Mouse (Mus musculus) neural tube, embryonic 14.5 days (tissue): ENCODE data around the gene Agpat1. TPM values are rescaled to one million over a fixed set of nuclear protein-coding genes. Genes with fewer than 3 reads are reported as not detected.
A peak's percentile ranks its signal among the peaks of the same experiment; 100 is the strongest.

ENCODE experiments used
- ATAC-seq: fragments of 200-750 bp; cut with Nextera tagmentation; 2 replicates; pipeline ENCODE4 v1.8.0; 2017; ENCODE audit warnings: low read depth, mild to moderate bottlenecking, moderate TSS enrichment, moderate library complexity
- H3K27ac ChIP-seq: fragments of 300-500 bp; sonication (generic); 2 replicates; pipeline ENCODE4 v1.5.1; 2014; ENCODE audit warnings: low read depth, mild to moderate bottlenecking, control low read depth, low read length, moderate library complexity, mixed read lengths
- H3K27me3 ChIP-seq: fragments of 300-500 bp; sonication (generic); 2 replicates; pipeline ENCODE4 v1.6.1; 2014; ENCODE audit warnings: low read length; ENCODE audit not compliant: control insufficient read depth, insufficient read depth
- H3K36me3 ChIP-seq: fragments of 300-500 bp; sonication (generic); 2 replicates; pipeline ENCODE4 v1.6.1; 2014; ENCODE audit warnings: low read length, mixed read lengths; ENCODE audit not compliant: control insufficient read depth, insufficient read depth
- H3K4me1 ChIP-seq: fragments of 300-500 bp; sonication (generic); 2 replicates; pipeline ENCODE4 v1.6.1; 2014; ENCODE audit warnings: low read length; ENCODE audit not compliant: control insufficient read depth, insufficient read depth
- H3K4me2 ChIP-seq: fragments of 300-500 bp; sonication (generic); 2 replicates; pipeline ENCODE4 v1.6.1; 2014; ENCODE audit warnings: mild to moderate bottlenecking, low read depth, low read length, control low read depth
- H3K4me3 ChIP-seq: fragments of 300-500 bp; sonication (generic); 2 replicates; pipeline ENCODE4 v1.5.1; 2014; ENCODE audit warnings: low read depth, low read length, control low read depth, mixed read lengths
- H3K9ac ChIP-seq: fragments of 300-500 bp; sonication (generic); replicated peaks from 2 replicates; pipeline ENCODE4 v1.6.1; 2014; ENCODE audit warnings: low read depth, mild to moderate bottlenecking, control low read depth, low read length, mixed read lengths
- H3K9me3 ChIP-seq: fragments of 300-500 bp; sonication (generic); 2 replicates; pipeline ENCODE4 v1.6.1; 2016; ENCODE audit warnings: low read length; ENCODE audit not compliant: control insufficient read depth
- WGBS: fragments of 180-500 bp; shearing (Covaris S2); extraction: QIAGEN DNeasy Blood & Tissue Kit; methylation state at CpG from one replicate; pipeline ENCODE4 v1.1.7; 2014; 5-methylcytosine and 5-hydroxymethylcytosine counted together
- polyA plus RNA-seq: library from polyadenylated mRNA; unstranded; fragments of >200 nt; fragmentation: Nextera tagmentation; extraction: Ambion mirVana; gene quantifications from 2 replicates; pipeline ENCODE4 v1.2.1, GENCODE M21; 2014

The Agpat1 gene
- polyA plus RNA-seq, 1 experiment from 2014 or later: 108 TPM

GRCm38 (mm10) chr17:34630761-34631301, 26.8 kb downstream of the Agpat1 start:
- Histone ChIP-seq H3K4me3 (peak overlapping the region; percentile 65), H3K9ac (peak overlapping the region; percentile 50), H3K27ac (no peak overlapping the region), H3K4me2 (peak overlapping the region; percentile 86), H3K4me1 (peaks cover 41% of the 10 kb centered on the region), H3K27me3 (peaks cover 8% of the 10 kb centered on the region), H3K9me3 (no peaks in the 10 kb centered on the region), H3K36me3 (no peaks in the 10 kb centered on the region)
- 4% methylated on average over 34 of the region's 48 CpGs for WGBS
- no peak for ATAC-seq

- Histone ChIP-seq H3K9ac (peak overlapping the region; percentile 35), H3K4me3 (peak overlapping the region; percentile 65), H3K4me1 (peaks cover 35% of the 10 kb centered on the region), H3K4me2 (peak overlapping the region; percentile 86), H3K9me3 (no peaks in the 10 kb centered on the region), H3K27me3 (peaks cover 8% of the 10 kb centered on the region), H3K27ac (no peak overlapping the region), H3K36me3 (no peaks in the 10 kb centered on the region)
- no peak for ATAC-seq
- whole genome bisulfite sequencing: 3% methylated on average over 12 of the region's 12 CpGs
These were observed 27.6 kb downstream of the Agpat1 start for GRCm38 (mm10) chr17:34631647-34632046.

- peak overlapping the region; percentile 65 for H3K4me3 ChIP-seq
- H3K4me2 ChIP-seq: peak overlapping the region; percentile 86
- peaks cover 35% of the 10 kb centered on the region for H3K4me1 ChIP-seq
- no peak overlapping the region for H3K27ac ChIP-seq
- H3K9ac ChIP-seq: peak overlapping the region; percentile 35
- 2% methylated on average over 24 of the region's 26 CpGs for WGBS
- H3K36me3 ChIP-seq: no peaks in the 10 kb centered on the region
- H3K27me3 ChIP-seq: peaks cover 8% of the 10 kb centered on the region
- H3K9me3 ChIP-seq: no peaks in the 10 kb centered on the region
- ATAC-seq: no peak
These were observed 28.2 kb downstream of the Agpat1 start for GRCm38 (mm10) chr17:34632261-34632691.

GRCm38 (mm10) chr17:34635671-34636070, 31.6 kb downstream of the Agpat1 start:
- Histone ChIP-seq H3K9ac (no peak overlapping the region), H3K4me3 (no peak overlapping the region), H3K27ac (no peak overlapping the region), H3K9me3 (no peaks in the 10 kb centered on the region), H3K27me3 (peaks cover 3% of the 10 kb centered on the region), H3K4me1 (peaks cover 11% of the 10 kb centered on the region), H3K36me3 (no peaks in the 10 kb centered on the region), H3K4me2 (no peak overlapping the region)
- no peak for ATAC-seq
- WGBS: 71% methylated on average over 2 of the region's 2 CpGs

- no peaks in the 10 kb centered on the region for H3K9me3 ChIP-seq
- H3K36me3 ChIP-seq: no peaks in the 10 kb centered on the region
- 65% methylated on average over 3 of the region's 3 CpGs for WGBS
- H3K27me3 ChIP-seq: no peaks in the 10 kb centered on the region
- H3K4me3 ChIP-seq: no peak overlapping the region
- no peaks in the 10 kb centered on the region for H3K4me1 ChIP-seq
- ATAC-seq: no peak
- no peak overlapping the region for H3K27ac ChIP-seq
- no peak overlapping the region for H3K9ac ChIP-seq
- H3K4me2 ChIP-seq: no peak overlapping the region
These were observed 33.4 kb downstream of the Agpat1 start for GRCm38 (mm10) chr17:34637459-34637858.

- no peaks in the 10 kb centered on the region for H3K27me3 ChIP-seq
- H3K4me3 ChIP-seq: no peak overlapping the region
- H3K27ac ChIP-seq: no peak overlapping the region
- H3K4me2 ChIP-seq: no peak overlapping the region
- no peak overlapping the region for H3K9ac ChIP-seq
- H3K36me3 ChIP-seq: no peaks in the 10 kb centered on the region
- ATAC-seq: no peak
- WGBS: 85% methylated on average over 7 of the region's 7 CpGs
- no peaks in the 10 kb centered on the region for H3K4me1 ChIP-seq
- no peaks in the 10 kb centered on the region for H3K9me3 ChIP-seq
These were observed 35.6 kb downstream of the Agpat1 start for GRCm38 (mm10) chr17:34639461-34640255.

GRCm38 (mm10) chr17:34640778-34641601, 36.9 kb downstream of the Agpat1 start:
- Histone ChIP-seq H3K4me1 (peaks cover 8% of the 10 kb centered on the region), H3K4me2 (peak overlapping the region; percentile 0; the same call in 1 of the 2 replicates), H3K4me3 (no peak overlapping the region), H3K9ac (no peak overlapping the region), H3K9me3 (no peaks in the 10 kb centered on the region), H3K36me3 (no peaks in the 10 kb centered on the region), H3K27ac (peak overlapping the region; percentile 58), H3K27me3 (no peaks in the 10 kb centered on the region)
- no peak for ATAC-seq
- WGBS: 12% methylated on average over 11 of the region's 11 CpGs

GRCm38 (mm10) chr17:34641945-34642344, 37.9 kb downstream of the Agpat1 start:
- H3K36me3 ChIP-seq: no peaks in the 10 kb centered on the region
- H3K9me3 ChIP-seq: no peaks in the 10 kb centered on the region
- H3K9ac ChIP-seq: no peak overlapping the region
- ATAC-seq: no peak
- no peaks in the 10 kb centered on the region for H3K27me3 ChIP-seq
- H3K4me1 ChIP-seq: peaks cover 12% of the 10 kb centered on the region
- H3K27ac ChIP-seq: no peak overlapping the region
- H3K4me2 ChIP-seq: no peak overlapping the region
- H3K4me3 ChIP-seq: no peak overlapping the region
- WGBS: 94% methylated on average over 3 of the region's 3 CpGs

GRCm38 (mm10) chr17:34643379-34643778, 39.3 kb downstream of the Agpat1 start:
- Histone ChIP-seq H3K27me3 (no peaks in the 10 kb centered on the region), H3K9ac (no peak overlapping the region), H3K36me3 (no peaks in the 10 kb centered on the region), H3K4me2 (no peak overlapping the region), H3K4me3 (no peak overlapping the region), H3K27ac (no peak overlapping the region), H3K9me3 (no peaks in the 10 kb centered on the region), H3K4me1 (peaks cover 20% of the 10 kb centered on the region)
- 95% methylated on average over 4 of the region's 4 CpGs for WGBS
- ATAC-seq: no peak
